Mouse (Mus musculus): ENCODE results near the gene Eif6.

Gene Eif6

DNA sequence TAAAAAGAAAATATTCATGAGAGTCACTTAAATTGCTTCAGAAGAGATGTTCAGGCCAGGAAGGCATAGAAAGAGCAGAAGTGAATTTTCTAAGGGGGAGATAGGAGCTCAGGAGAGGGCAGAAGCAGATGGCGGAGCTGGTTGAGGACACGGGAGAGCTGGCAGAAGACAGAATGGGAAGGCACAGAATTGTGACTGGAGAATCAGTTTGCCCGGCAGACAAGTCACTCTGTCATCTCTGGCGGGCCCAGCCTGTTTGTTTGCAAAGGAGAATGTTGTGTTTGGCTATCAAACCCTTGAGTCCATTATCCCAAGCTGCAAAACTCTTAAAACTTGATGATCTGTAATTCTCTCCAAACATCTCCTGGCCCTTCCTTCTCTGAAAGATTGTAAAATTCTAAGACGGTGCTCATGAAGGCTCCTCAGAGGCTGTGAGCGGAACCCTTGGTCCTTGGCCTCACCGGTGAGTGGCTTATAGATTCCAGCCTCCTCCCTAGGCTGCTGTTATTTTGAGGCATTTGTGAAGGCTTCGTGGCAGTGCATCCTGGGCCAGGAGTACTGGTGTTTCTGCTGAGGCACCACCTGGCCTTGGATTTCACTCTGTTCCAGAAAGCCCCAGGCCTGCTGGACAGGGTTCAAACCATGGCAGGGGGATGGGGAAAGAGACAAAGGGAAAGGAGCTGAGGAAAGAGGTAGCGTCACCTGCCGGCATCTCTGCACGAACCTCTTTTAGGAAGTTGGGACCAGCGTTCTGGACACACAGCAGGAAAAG is 31.9 kb downstream of the Eif6 start:
- ATAC-seq (ENCODE audit: insufficient number of reproducible peaks, low FRiP score, low TSS enrichment): peak; percentile 88

DNA sequence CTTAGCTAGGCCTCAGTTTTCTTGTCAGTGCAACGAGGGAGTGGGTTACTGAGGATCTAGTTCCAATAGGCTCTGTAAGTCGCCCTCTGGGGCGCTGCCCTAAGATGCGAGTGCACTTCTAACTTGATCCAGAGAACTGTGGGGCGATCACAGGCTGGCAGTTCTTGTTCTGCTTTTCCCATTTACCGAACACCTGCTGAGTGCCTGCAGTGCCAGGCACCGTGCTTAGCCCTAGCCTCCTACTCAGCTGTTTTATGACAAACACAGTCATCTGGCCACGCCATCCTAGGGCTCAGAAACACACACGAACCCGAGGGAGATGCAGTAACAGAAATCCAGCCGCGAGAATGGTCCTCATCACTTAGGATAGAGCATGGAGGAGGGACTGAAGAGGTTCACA is 33.8 kb downstream of the Eif6 start:
- ATAC-seq (ENCODE audit: insufficient number of reproducible peaks, low FRiP score, low TSS enrichment): no peak

DNA sequence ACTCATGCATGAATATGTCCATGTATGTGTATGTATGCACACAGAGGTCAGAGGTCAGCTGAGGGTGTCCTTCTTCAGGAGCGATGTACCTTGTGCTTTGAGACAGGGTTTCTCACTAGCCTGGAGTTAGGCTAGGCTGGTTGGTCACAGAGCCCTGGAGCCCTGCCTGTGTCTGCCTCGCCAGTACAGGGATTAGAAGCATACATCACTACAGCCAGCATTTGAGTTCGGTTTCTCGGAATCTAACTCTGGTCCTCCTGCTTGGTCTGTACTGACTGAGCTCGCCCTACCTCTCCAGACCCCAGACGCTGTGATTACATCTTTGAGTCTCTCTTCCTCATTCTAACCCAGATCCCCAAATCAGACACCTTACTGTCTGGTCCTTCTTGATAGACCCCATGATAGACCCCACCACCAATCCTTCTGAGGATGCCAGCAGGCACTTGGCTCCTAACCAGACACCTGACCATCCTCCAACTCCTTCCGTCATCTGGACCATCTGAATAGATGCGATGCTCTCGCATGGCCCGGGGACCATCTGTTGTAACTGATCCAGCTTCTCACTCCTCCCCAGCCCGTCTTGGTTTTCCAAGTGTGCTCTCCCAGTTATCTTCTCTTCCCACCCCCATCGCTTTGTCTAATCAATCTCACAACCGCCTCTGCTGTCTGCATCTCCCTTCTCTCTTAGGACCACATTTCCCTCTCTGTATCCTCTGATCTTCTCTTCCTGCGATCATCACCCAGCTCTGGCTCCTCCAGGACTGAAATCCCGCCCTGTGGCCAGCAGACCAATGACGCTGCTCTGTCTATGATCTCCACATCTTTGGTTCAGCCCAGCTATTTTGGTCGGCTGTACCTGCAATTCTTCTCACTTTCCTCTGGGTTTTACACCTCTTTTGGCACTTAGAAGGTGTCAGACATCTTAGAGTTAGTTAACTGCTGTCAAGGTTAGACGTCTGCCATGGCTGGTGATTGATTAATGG is 38.5 kb downstream of the Eif6 start:
- ATAC-seq (ENCODE audit: insufficient number of reproducible peaks, low FRiP score, low TSS enrichment): no peak

- ATAC-seq (ENCODE audit: insufficient number of reproducible peaks, low FRiP score, low TSS enrichment): no peak
Observed at GRCm38 (mm10) chr2:155786905-155787304, 39.8 kb downstream of the Eif6 start.

DNA sequence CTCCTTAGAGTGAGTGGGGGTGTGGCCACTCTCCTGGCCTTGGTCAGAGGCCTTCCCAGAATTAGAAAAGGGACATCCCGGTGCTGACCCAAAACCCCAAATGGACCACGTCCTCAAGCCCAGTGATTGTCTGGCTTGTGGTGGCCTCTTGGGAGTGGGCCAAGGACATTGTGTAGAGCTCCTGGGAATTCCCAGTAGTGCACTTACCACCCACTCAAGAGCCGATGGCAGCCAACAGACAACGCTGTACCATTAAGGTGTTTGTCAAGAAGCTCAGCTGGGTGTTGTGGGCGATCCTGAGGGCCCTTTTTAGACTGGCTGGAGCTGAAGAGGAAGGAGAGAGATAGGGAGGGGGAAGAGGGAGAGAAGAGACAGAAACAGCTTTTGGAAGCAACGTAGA is 42.2 kb downstream of the Eif6 start:
- ATAC-seq (ENCODE audit: insufficient number of reproducible peaks, low FRiP score, low TSS enrichment): no peak

DNA sequence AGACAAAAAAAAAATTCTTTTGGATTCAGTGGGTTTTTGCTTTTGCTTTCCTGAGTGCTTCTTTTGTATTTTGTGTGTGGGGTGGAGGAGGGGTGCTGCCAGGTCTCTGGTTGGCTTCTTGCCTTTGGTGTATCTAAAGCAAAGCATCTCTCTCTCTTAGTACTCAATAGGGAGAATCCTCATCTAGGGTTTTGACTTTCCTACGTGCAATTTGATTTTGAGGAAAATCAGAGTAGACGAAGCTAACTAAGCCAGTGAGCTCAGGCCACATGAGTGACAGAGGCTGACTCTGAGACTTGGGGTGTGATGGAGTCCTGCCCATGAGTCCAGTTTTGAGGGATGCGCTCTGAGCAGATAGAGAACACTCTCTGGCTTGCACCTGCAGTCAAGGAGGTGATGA is 47.2 kb downstream of the Eif6 start:
- no peak for ATAC-seq (ENCODE audit: insufficient number of reproducible peaks, low FRiP score, low TSS enrichment)

DNA sequence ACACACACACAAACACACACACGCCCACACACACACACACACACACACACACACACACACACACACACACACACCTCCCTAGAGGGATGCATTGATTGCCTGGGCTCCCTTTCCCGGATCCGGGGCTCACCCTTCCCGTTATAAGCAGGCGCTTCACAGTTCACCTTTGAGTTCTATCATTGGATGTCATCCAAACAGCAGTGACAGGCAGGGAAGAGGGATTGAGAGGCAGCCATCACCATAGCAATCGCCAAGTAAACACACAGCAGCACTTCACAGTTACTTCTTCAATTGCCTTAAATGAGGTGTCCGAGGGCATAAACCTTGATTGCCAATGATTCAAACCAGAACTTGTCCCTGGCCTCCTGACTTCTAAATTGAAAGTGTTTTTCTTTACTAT is 47.7 kb downstream of the Eif6 start:
- no peak for ATAC-seq (ENCODE audit: insufficient number of reproducible peaks, low FRiP score, low TSS enrichment)

- no peak for ATAC-seq (ENCODE audit: insufficient number of reproducible peaks, low FRiP score, low TSS enrichment)
Observed at GRCm38 (mm10) chr2:155778004-155778403, 48.7 kb downstream of the Eif6 start.

DNA sequence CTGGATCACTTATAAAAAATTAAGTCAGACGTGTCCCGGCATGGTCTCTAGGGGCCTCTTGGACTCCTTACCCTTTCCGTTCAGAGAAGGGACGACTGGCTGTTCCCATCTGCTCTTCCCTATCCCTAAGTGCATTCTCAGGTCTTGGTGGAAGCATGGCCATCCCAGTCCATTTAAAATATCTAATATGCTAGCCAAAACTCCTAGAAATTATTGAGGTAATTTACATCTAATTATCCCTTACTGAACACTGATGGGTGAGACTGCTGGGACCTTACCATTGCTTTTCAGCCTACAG is 49.1 kb downstream of the Eif6 start:
- no peak for ATAC-seq (ENCODE audit: insufficient number of reproducible peaks, low FRiP score, low TSS enrichment)

DNA sequence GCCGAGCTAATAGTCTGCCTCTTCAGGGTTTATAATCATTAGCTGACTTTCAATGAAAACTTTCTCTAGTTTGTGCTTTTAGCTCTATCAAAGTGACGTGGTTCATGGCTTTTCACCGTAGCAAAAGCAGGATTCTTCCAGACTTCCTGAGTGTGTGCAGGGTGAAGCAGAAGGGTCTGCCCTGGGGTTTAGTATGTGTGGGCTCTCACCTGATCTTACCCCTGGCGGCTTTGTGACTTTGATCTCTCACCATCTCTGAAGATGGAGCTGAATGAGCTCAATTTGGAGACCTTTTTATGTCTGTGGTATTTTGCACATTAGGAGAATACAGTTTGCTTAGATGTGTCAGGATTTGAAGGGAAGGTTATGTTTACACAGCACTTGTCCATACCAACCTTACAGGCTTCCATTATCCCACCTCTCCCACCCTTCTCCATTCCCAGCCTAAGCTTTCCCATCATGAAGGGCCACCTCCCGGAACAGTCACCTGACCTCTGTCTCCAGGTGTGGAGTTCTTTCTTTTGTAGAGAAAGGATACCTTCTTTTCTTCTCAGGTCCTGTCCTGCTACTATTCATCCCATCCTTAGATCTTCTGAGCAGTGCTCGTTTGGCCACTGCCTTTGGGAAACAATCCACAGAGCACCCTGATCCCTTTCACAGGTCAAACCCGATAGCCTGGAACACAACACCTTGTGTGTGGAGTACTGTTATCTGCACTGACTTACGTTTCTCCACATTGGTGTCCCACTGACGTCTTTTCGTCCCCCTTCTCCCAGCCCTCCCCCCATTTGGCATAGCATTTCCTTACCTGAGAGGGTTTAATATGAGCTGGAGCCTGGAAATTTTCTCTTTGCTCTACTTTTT is 49.7 kb downstream of the Eif6 start:
- ATAC-seq (ENCODE audit: insufficient number of reproducible peaks, low FRiP score, low TSS enrichment): no peak

DNA sequence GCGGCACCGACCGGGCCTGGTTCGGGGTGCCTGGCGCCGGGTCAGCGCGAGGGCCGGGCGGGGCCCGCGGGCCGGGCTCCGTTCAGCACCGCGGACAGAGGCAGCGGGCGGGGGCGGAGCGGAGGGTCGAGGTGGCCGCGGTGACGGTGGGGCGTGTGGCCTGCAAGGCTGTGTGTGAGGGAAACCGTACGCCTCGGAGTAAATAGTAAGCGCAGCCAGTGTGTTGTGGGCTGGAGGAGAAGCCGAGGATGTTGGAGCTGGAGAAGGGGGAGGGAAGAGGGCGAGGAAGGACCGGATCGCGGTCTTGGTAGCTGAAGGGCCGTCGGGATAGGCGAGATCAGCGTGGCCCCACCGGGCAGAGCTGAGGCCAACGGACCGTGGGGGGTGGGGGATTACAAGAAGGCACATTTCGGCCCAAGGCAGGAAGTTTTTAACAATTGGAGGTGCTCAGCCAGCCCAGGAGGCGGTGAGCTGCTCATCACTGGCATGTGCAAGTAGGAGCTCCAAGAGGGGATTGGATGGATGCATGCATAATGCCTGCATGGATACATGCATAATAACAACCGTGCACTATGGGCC is 51.0 kb downstream of the Eif6 start:
- peak; percentile 51; the same call in 1 of the 2 replicates for ATAC-seq (ENCODE audit: insufficient number of reproducible peaks, low FRiP score, low TSS enrichment)

DNA sequence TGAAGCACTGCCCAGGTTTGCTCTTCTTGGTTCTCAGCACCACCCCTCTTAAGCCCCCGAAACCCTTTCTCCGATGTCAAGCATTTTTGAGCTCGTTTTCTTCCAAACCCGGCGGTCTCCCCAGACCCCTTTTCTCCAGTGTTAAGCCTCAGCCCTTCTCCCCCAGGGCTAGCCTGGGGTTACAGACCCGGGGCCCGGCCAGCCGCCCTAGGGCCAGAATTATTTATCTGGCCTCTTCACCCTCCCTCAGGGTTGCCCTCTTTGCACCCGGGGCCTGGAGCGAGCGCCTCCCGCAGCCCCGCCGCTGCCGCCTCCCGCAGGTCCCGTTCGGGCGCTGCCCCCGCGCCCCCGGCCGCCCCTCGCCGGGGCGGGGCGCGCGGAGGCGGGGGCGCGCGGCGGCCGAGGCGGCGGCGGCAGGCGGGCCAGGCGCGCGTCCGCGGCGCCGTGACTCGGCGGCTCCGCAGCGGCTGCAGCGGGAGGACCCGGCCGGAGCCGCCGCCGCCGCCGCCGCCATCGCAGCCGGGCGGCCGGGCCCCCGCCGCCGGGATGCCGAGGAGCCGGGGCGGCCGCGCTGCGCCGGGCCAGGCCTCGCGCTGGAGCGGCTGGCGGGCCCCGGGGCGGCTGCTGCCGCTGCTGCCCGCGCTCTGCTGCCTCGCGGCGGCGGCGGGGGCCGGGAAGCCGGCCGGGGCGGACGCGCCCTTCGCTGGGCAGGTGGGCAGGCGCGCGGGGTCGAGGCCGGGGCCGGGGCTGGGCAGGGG is 51.6 kb downstream of the Eif6 start, which contains the start of gene Mmp24:
Gene Mmp24 (plus strand): TSS at position 416 of the 758 bp plus-strand sequence.
- ATAC-seq (ENCODE audit: insufficient number of reproducible peaks, low FRiP score, low TSS enrichment): no peak

DNA sequence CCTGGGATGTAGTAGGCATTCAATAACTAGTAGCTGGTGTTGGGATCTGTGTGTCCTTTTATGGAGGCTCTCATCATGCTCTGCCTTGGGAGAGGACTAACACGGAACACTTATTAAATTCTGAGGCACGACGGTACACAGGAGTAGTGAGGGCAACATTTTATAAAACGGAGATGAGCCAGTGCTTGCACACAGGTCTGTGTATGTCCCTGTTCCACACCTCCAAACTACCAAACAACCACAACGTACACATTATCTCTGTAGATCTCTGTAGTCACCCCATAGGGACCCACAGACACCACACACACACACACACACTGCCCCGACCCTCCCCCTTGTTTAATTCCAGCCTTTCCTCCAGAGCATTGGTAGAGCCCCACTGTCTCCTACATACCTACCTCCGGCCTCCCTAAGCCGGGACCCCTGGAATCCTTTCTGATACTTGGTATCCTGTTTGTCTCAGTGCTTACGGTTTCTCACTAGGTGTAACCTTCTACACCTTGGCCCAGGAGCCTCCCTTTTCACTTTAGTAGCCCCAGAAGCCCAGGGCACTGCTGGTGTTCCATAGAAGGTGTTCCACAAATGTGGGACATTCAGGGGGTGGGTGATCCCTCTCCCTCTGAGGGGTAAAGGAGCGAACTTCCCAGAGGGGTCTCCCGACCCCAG is 52.3 kb downstream of the Eif6 start:
- ATAC-seq (ENCODE audit: insufficient number of reproducible peaks, low FRiP score, low TSS enrichment): no peak

DNA sequence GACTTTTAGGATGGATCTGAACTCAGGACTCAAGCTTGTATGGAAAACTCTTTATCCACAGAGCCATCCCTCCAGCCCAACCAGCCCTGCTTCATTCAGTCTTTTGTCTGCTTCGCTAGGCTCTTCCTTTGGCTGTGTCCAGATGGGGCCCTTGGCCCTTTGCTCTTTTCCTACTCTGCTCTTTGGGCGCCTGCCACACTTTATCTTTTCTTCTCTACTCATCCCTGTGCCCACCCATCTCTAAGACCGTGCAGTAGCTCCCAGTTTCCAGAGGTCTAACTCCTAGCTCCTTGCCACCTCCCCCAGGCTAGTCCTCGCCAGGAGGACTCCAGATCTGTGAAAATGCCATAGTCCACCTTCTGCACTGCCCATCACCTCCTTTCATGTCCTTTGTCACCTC is 53.1 kb downstream of the Eif6 start:
- no peak for ATAC-seq (ENCODE audit: insufficient number of reproducible peaks, low FRiP score, low TSS enrichment)

Measured in cerebellum, adult (tissue).